Mouse (Mus musculus) lung, adult 2 months (tissue): ENCODE measurements around the gene Palld.

ENCODE experiments used
- CTCF ChIP-seq: fragments of 200-500 bp; IDR thresholded peaks from 2 replicates; pipeline ENCODE4 v1.5.1; 2011; ENCODE audit warnings: mild to moderate bottlenecking, low read length, control low read depth; ENCODE audit not compliant: insufficient read depth
- POLR2A ChIP-seq: fragments of 200-500 bp; IDR thresholded peaks from 2 replicates; pipeline ENCODE4 v1.6.1; 2011; ENCODE audit warnings: low read depth, mild to moderate bottlenecking, control low read depth, low read length, borderline replicate concordance; ENCODE audit errors: extremely low read depth

DNA sequence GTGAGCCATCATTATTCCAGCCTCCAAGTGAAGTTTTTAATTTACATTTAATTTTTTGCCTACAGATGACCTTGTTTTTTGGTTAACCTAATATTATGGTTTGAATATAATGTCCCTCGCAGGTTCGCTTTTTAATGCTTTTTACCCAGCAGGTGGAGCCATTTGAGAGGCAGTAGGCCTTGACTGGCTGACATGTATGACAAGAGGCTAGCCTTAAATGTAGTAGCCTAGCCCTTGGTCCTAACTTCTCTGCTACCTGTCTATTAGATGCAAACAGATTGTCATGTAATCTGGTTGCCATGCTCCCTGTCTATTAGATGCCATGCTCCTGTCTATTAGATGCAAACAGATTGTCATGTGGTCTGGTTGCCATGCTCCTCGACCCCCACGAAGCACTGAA, 424.3 kb downstream of the Palld start:
- no peak for TF ChIP-seq POLR2A
- no peak for TF ChIP-seq CTCF
